Mouse (Mus musculus) thymus, adult 2 months (tissue): Measurements from ENCODE around the gene Mtmr11.

ENCODE experiments used
- CTCF ChIP-seq: fragments of 200-500 bp; IDR thresholded peaks from 2 replicates; pipeline ENCODE4 v1.5.1; 2012; ENCODE audit warnings: mild to moderate bottlenecking, control low read depth, low read length, moderate library complexity, borderline replicate concordance; ENCODE audit not compliant: control insufficient read depth, poor library complexity, insufficient read depth; ENCODE audit errors: extremely low read depth
- POLR2A ChIP-seq: fragments of 200-500 bp; IDR thresholded peaks from 2 replicates; pipeline ENCODE4 v1.6.1; 2012; ENCODE audit warnings: mild to moderate bottlenecking, low read length, control low read depth, moderate library complexity; ENCODE audit not compliant: control insufficient read depth, poor library complexity, insufficient read depth; ENCODE audit errors: extremely low read depth

- no peak for TF ChIP-seq CTCF
- no peak for TF ChIP-seq POLR2A
Measured at GRCm38 (mm10) chr3:96171583-96172196, 9.9 kb downstream of the Mtmr11 start.
